Mouse (Mus musculus) thymus, adult 2 months (tissue): ENCODE results near the gene Maml2.

ENCODE experiments used
- CTCF ChIP-seq: fragments of 200-500 bp; IDR thresholded peaks from 2 replicates; pipeline ENCODE4 v1.5.1; 2012; ENCODE audit warnings: mild to moderate bottlenecking, control low read depth, low read length, moderate library complexity, borderline replicate concordance; ENCODE audit not compliant: control insufficient read depth, poor library complexity, insufficient read depth; ENCODE audit errors: extremely low read depth
- POLR2A ChIP-seq: fragments of 200-500 bp; IDR thresholded peaks from 2 replicates; pipeline ENCODE4 v1.6.1; 2012; ENCODE audit warnings: mild to moderate bottlenecking, low read length, control low read depth, moderate library complexity; ENCODE audit not compliant: control insufficient read depth, poor library complexity, insufficient read depth; ENCODE audit errors: extremely low read depth

DNA sequence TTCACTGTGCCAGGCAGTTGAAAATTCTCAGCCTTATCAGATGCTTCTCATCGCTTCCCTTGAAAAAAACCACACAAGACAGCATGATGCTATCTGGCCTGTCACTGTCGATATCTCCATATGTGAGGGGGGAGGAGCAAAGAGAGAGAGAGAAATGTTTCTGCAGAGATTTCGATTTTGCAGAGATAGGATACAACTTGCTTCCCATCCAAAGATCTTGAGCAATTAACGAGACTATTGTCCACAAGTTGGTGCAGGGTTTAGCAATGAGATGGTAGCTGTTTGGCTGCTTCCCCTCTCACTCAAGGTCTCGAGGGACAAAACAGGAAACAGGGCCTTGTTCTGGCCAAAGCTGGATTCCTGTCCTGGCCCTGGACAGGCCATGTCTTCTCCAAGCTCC lies 276.3 kb downstream of the Maml2 start:
- TF ChIP-seq CTCF (no peak), POLR2A (no peak)
